Comparison of ENCODE assay signal across 7 mouse cellular contexts in genomic region chr12:38928786-38929351, GRCm38 (mm10).
DNase-seq lines count a peak whose midpoint lies in the region; ATAC-seq and TF ChIP-seq lines count a peak whose summit lies in the region.

No protein-coding gene starts in this region.

- H3K4me3 ChIP-seq in forebrain, postnatal 0 days (ENCODE audit: low read depth, low read length): no peak overlapping the region

- 0 out of 2 replicates have a peak overlapping the region, but pooled peaks have one; percentile 9 for H3K27ac ChIP-seq in forebrain, postnatal 0 days (ENCODE audit: low read depth, low read length)

- peak; percentile 91 for ATAC-seq in forebrain, postnatal 0 days

- H3K9ac ChIP-seq in forebrain, postnatal 0 days: no peak overlapping the region; the same call in 1 of the 2 replicates

- H3K9me3 ChIP-seq in forebrain, postnatal 0 days (ENCODE audit: low read length): no peaks in the 10 kb centered on the region

- H3K4me1 ChIP-seq in forebrain, postnatal 0 days (ENCODE audit: insufficient read depth): no peaks in the 10 kb centered on the region

- H3K36me3 ChIP-seq in forebrain, postnatal 0 days (ENCODE audit: insufficient read depth): no peaks in the 10 kb centered on the region

- peak overlapping the region; percentile 29 for H3K4me2 ChIP-seq in forebrain, postnatal 0 days (ENCODE audit: low read depth)

- TF ChIP-seq CTCF in forebrain, postnatal 0 days (IDR thresholded peaks at IDR 0.05; ENCODE audit: low read depth): no peak

- DNase-seq in 3134 (ENCODE audit: extremely low read depth, insufficient read length, low spot score): peak; percentile 70
- peak; percentile 31 for DNase-seq in CD4-positive helper T cell, adult 2 months (ENCODE audit: low read depth, low spot score)
- peak; percentile 41 to 52 for DNase-seq in cerebellum, adult 18-20 months
- peak; percentile 59 for DNase-seq in forebrain, postnatal 0 days
- peak; percentile 35 for DNase-seq in induced T-regulatory cell, adult 2 months (ENCODE audit: low read depth)
- peak; percentile 19 for DNase-seq in lung, postnatal 14 days
- DNase-seq in right cerebral cortex, postnatal 25 days: peak; percentile 11

- H3K27me3 ChIP-seq in forebrain, postnatal 0 days (ENCODE audit: insufficient read depth, low read length): no peaks in the 10 kb centered on the region

- 18% methylated on average over 11 of the region's 11 CpGs for WGBS in forebrain, postnatal 0 days

Comparison
In these comparisons a context has a peak if more than half of its experiments do, and no peak if none do; other contexts are left out.
1. DNase-seq: peak in every context shown above with its lines; median percentile 70 in 3134; 59 in forebrain, postnatal 0 days; 46 in cerebellum, adult 18-20 months; 35 in induced T-regulatory cell, adult 2 months; 31 in CD4-positive helper T cell, adult 2 months; 19 in lung, postnatal 14 days; 11 in right cerebral cortex, postnatal 25 days.